Mouse (Mus musculus): ENCODE results near the gene Olfr806.

Olfr806 gene

DNA sequence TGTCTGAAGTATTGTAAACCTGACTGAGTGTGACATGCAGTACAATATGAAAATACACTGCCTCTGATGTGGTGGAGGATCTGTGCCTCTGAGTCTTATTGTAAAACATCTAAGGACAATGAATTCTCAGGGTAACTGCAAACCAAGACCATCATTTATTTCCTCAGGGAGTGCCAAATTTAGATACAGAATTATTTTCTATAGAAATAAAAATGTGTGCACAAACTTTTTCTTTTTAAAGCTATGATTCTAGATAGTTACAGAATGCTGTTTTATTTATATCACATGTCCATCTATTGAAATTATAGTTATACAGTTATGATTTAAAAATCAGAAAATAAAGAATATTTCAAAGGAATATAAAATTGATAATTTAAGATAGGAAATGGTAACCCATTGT is at the start of gene Olfr806:
Gene Olfr806 (minus strand): TSS at position 101 of the 400 bp plus-strand sequence.
- no peak for DNase-seq

DNA sequence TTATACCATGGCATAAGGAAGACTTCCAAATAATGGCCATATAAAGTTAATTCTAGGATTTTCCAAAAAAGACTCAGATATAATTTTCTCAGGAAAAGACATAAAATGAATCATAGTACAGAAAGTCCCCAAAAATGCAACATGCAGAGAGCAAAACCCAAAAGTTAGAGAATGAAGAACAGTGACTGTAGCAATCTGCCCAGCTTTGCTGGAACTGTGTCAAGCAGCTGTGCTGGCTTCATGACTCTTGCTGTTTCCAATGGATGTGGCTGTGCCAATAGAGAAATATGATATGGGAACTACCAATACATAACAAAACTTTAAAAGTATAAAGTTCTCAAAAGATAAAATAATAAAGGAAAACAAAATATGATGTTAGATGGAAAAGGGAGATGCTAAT is 36.4 kb upstream of the Olfr806 start:
- DNase-seq, result no peak

DNA sequence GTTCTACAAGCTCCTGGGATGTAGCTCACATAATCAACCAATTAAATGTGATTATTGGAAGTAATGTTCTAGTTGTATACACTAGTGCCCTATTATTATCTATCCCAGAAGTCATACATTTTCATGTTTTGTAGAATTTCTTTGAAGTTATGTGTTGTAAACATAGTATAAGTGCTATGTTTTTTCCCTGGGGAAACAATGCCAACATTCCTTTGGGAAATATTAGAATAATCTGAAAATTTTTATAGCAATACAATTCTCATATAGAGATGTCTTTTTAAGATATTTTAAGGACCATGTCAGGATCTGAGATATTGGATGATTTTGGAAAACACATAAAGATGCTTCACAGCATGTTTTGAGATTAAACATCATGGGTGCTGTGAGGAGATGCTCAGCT is 32.6 kb upstream of the Olfr806 start, which contains the start of gene Olfr809:
Gene Olfr809 (plus strand): TSS at position 301 of the 400 bp plus-strand sequence.
- no peak for DNase-seq

DNA sequence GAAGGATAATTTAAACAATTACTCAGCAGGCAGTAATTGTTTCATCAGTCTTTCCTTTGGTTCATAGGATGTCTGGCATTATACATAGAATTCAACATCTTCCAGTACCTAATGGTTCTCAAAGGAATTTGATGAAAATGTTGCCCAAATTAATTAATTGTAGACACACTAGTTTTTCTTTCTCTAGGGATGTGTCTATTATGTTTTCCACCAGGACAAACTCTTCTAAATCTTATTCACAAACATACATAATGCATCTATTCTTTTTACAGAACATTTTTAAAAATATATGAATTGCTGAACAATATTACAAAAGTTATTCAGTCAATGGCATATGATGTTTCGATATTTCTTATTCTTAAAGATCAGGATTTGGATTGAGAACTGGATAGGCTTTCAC is 23.5 kb upstream of the Olfr806 start, which contains the start of gene Olfr808:
Gene Olfr808 (plus strand): TSS at position 301 of the 400 bp plus-strand sequence.
- no peak for DNase-seq

DNA sequence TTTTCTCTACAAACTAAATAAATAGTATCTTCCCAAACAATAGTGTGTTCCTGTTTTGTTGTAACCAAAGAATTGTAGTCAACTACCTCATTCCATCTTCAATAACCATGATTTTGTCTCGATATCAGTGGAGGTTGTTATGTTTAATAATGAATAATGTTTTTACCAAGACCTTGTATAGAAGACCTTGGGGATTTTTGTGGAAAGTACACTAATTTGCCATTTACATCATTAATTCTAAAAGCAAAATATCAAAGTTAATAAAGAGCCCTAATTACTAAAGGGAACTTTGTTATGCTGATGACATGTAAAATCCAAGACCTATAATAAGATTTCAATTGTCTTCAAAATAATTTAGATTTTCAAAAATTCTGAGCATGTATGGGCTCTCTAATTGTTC is 16.0 kb upstream of the Olfr806 start, which contains the start of gene Olfr807:
Gene Olfr807 (minus strand): TSS at position 101 of the 400 bp plus-strand sequence.
- no peak for DNase-seq

DNA sequence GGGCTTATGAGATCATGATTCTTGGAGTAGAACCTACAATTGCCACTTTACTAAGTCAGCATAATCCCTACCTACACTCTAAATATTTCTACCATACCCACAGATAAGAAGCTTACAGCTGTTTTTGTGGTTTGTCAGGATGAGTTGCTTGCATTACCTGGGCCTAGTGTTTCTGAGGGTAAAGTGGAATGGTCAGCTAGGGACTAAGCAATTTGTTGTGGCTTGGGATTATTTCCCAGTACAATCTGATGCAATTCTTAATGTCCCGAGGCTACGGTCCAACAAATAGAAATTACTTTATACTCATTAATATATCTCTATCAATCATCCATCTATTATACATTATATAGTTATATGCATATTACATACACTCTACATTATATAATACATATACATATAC is 12.4 kb downstream of the Olfr806 start, which contains the start of gene Olfr805:
Gene Olfr805 (minus strand): TSS at position 101 of the 400 bp plus-strand sequence.
- no peak for DNase-seq

DNA sequence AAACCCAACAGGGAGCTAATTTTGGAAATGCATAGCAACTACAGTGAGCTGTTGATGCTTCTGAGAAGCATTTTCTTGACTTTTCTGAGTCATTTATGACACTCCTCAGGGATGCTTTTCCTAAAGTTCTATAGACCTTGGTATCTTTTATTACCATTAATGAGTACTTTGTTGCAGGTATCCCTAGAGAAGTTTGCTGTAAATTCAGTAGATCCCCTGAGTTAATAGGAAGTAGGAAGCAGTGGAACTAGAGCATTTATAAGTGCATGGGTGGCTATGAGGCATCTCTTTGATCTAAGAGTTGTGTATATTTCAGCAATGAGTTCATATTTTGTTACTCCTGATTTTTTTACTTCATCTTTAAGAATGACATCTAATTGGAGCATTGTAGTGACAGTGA is 38.8 kb downstream of the Olfr806 start, which contains the start of gene Olfr804:
Gene Olfr804 (plus strand): TSS at position 301 of the 400 bp plus-strand sequence.
- DNase-seq, result no peak

DNA sequence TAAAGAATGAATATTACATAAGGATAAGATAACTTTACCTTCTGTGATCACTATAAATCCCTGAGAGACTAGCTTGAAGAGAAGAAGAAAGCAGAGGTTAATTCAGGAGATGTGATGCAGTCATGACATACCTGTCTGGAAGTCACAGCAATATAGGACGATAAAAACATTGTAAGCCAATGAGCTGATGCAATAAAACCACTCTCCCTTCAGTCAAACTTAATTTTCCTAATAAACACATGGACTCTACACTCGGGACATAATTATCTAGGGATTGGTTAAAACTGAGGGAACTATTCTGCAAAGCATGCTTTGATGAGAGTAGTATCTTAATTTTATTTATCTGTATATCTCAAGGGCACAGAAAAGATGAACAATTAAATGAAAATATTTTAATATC is 47.5 kb downstream of the Olfr806 start, which contains the start of gene Olfr803:
Gene Olfr803 (minus strand): TSS at position 101 of the 400 bp plus-strand sequence.
- no peak for DNase-seq

DNA sequence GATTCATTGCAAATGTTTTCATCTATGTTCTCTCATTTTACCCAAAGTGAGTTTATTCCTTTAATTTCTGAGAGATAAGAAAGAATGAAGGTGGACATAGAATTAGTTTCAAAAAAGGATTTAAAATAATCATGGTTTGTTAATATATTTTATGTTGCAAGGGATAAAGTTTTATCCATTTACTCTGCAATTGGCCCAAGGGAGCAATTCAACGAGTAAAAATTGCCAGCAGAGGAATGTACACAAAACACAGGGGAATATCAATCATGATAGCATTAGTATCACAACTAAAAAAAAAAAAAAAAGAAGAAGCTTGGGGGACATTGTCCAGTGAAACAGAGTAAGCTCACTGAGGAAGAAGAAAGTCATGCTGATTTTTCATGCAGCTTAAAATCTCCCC is 53.7 kb downstream of the Olfr806 start, which contains the start of gene Olfr802:
Gene Olfr802 (minus strand): TSS at position 101 of the 400 bp plus-strand sequence.
- DNase-seq, result no peak
